Mouse (Mus musculus): ENCODE measurements around the gene Fbxo34.

DNA sequence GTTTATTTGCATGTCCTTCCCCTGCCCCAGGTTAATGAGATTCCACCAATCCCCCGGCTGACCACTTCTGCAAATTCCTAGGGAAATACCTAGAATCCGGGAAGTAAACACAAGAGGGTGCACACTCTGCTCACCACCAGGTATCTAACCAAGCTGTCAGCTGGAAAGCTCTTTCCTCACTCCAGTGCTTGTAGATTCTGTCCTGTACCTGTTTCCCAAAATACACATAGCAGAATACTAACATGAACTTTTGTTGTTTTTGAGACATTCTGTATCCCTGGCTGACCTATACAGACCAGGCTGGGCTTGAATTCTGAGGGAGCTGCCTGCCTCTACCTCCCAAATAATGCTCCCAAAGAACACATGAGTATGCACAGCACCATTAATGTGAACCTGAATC lies 110.5 kb downstream of the Fbxo34 start:
- TF ChIP-seq CTCF (IDR thresholded peaks at IDR 0.05; ENCODE audit: low read depth, low read length) (no peak), GATA1 (IDR thresholded peaks at IDR 0.05; ENCODE audit: borderline replicate concordance, low read length) (no peak), GATA2 (IDR thresholded peaks at IDR 0.05; ENCODE audit: borderline replicate concordance, low read depth, low read length) (no peak)
